Mouse (Mus musculus): ENCODE results near the gene Eva1b.

DNA sequence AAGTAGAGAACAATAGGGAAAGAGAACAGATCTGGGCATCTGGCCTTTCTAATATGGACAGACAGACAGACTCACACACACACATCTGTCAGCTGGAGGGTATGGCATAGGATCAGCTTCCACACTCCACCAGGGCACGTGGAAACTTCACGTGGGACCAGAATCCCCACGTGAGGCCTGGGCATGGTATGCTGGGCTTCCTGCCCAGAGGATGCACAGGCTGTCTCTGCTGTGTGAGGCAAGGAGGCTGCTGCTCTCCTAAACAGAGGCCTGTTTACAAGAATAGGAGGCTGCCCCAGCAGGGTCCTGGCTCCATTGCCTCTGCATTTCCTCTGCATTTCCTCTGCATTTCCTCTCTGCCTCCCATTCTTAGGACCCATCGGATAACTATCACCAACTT lies 12.9 kb upstream of the Eva1b start:
- TF ChIP-seq CTCF (IDR thresholded peaks at IDR 0.05) (no peak), EP300 (IDR thresholded peaks at IDR 0.05) (no peak)

All from lung, postnatal 0 days (tissue).